8 mouse cellular contexts compared by ENCODE assay signal in the genomic region with DNA sequence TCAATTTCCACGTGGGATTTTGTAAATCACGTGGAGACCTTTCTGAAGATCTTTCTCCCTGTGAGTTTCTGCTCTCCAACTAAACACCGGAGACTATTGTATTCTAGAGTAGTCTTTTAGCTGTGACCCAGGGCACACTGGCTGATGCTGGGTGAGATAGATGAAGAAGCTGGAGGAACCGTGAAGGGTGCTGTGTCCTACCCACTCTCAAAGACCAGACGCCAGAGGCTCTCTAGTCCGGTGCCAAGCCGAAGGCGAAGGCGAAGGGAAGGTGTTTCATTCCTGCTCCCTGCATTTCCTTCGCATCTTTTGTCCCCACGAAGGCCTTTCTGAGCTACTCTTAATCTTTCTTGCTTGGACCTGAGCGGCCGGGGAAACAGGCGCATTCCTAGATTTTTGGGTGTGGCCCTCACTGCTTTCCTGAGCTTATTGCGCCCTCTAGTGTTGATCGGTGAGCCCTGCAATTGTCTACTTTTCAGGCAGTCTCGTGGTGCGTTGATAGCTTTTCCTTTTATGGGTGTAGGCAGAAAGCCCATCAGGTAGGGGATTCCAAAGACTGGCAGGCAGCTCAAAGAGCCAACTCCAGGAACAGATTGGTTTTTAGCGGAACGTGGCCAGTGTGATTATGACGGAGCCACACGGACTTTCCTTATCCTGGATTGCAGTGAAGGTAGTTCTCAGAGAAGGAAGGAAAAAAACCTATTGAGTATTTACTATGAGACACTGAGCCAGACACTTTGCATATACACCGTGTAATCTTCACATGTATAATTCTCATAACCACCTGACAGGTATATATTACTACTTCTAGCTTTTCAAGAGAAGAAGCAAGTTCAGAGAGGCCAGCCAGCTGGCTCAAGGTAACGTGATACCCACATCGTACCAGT. TPM values are rescaled to one million over a fixed set of nuclear protein-coding genes. Genes with fewer than 3 reads are reported as not detected.
DNase-seq lines count a peak whose midpoint lies in the region; ATAC-seq and TF ChIP-seq lines count a peak whose summit lies in the region.

No protein-coding gene starts in this region.

- H3K4me2 ChIP-seq in embryonic facial prominence, embryonic 14.5 days (ENCODE audit: low read depth, low read length): peak overlapping the region; percentile 43
- H3K4me2 ChIP-seq in kidney, embryonic 14.5 days (replicated peaks; ENCODE audit: low read depth, low read length): peak overlapping the region; percentile 39

- H3K4me1 ChIP-seq in bone marrow, adult 2 months (ENCODE audit: control insufficient read depth, insufficient read depth, low read length): no peaks in the 10 kb centered on the region; the same call in 1 of the 2 replicates
- H3K4me1 ChIP-seq in embryonic facial prominence, embryonic 14.5 days (ENCODE audit: control insufficient read depth, insufficient read depth, low read length): no peaks in the 10 kb centered on the region
- H3K4me1 ChIP-seq in heart, embryonic 10.5 days: peaks cover 48% of the 10 kb centered on the region
- H3K4me1 ChIP-seq in kidney, embryonic 14.5 days (ENCODE audit: control insufficient read depth, insufficient read depth, low read length): no peaks in the 10 kb centered on the region; the same call in 1 of the 2 replicates

- DNase-seq in A20 (ENCODE audit: low read depth, low spot score) (peak; percentile 69), liver (peak; percentile 70)
- DNase-seq in embryonic facial prominence, embryonic 14.5 days (ENCODE audit: low spot score): peak; percentile 90
- peak; percentile 93 for DNase-seq in heart, embryonic 10.5 days (ENCODE audit: low spot score)
- DNase-seq in monocyte, adult 2 months (ENCODE audit: low read depth in 1 of 2, low spot score in 2 of 2): peak; percentile 37 to 52
- peak; percentile 15 to 41 for DNase-seq in spleen, postnatal 14 days (ENCODE audit: low spot score in 2 of 2)

- H3K36me3 ChIP-seq in embryonic facial prominence, embryonic 14.5 days (ENCODE audit: control insufficient read depth, insufficient read depth, low read length): no peaks in the 10 kb centered on the region
- no peaks in the 10 kb centered on the region for H3K36me3 ChIP-seq in heart, embryonic 10.5 days
- H3K36me3 ChIP-seq in kidney, embryonic 14.5 days (ENCODE audit: control insufficient read depth, insufficient read depth, low read length): no peaks in the 10 kb centered on the region

- no peak overlapping the region for H3K27ac ChIP-seq in bone marrow, adult 2 months (ENCODE audit: control insufficient read depth, insufficient read depth, low read depth, low read length, poor library complexity)
- no peak overlapping the region for H3K27ac ChIP-seq in embryonic facial prominence, embryonic 14.5 days (replicated peaks; ENCODE audit: low read depth, low read length)
- H3K27ac ChIP-seq in heart, embryonic 10.5 days: peak overlapping the region; percentile 74
- no peak overlapping the region for H3K27ac ChIP-seq in kidney, embryonic 14.5 days (ENCODE audit: low read depth, low read length)

- no peaks in the 10 kb centered on the region for H3K9me3 ChIP-seq in embryonic facial prominence, embryonic 14.5 days (ENCODE audit: control insufficient read depth, low read length)
- no peaks in the 10 kb centered on the region for H3K9me3 ChIP-seq in heart, embryonic 10.5 days
- H3K9me3 ChIP-seq in kidney, embryonic 14.5 days (ENCODE audit: control insufficient read depth, low read length): no peaks in the 10 kb centered on the region

- H3K9ac ChIP-seq in embryonic facial prominence, embryonic 14.5 days (ENCODE audit: low read depth, low read length): no peak overlapping the region
- H3K9ac ChIP-seq in kidney, embryonic 14.5 days (ENCODE audit: low read depth, low read length): peak overlapping the region; percentile 40; the same call in 1 of the 2 replicates

- no peak overlapping the region for H3K4me3 ChIP-seq in bone marrow, adult 2 months (replicated peaks; ENCODE audit: control insufficient read depth, low read depth, low read length)
- peak overlapping the region; percentile 12; the same call in 1 of the 2 replicates for H3K4me3 ChIP-seq in embryonic facial prominence, embryonic 14.5 days (ENCODE audit: low read depth, low read length)
- H3K4me3 ChIP-seq in heart, embryonic 10.5 days: peak overlapping the region; percentile 46
- H3K4me3 ChIP-seq in kidney, embryonic 14.5 days (ENCODE audit: low read length): peak overlapping the region; percentile 10; the same call in 1 of the 2 replicates

- H3K27me3 ChIP-seq in embryonic facial prominence, embryonic 14.5 days (replicated peaks; ENCODE audit: control insufficient read depth, insufficient read depth, low read length): no peaks in the 10 kb centered on the region
- H3K27me3 ChIP-seq in heart, embryonic 10.5 days (ENCODE audit: insufficient read depth, poor library complexity, severe bottlenecking): no peaks in the 10 kb centered on the region
- H3K27me3 ChIP-seq in kidney, embryonic 14.5 days (ENCODE audit: control insufficient read depth, insufficient read depth, low read length): peaks cover 4% of the 10 kb centered on the region; the same call in 1 of the 2 replicates

- ATAC-seq in embryonic facial prominence, embryonic 14.5 days (ENCODE audit: low read depth): peak; percentile 74; the same call in 1 of the 2 replicates
- ATAC-seq in kidney, embryonic 14.5 days (ENCODE audit: low FRiP score, low TSS enrichment): peak; percentile 33

- peak; percentile 83 for TF ChIP-seq CTCF in bone marrow, adult 2 months (IDR thresholded peaks at IDR 0.05; ENCODE audit: control insufficient read depth, insufficient read depth, low read length)

- TF ChIP-seq POLR2A in bone marrow, adult 2 months (IDR thresholded peaks at IDR 0.05; ENCODE audit: borderline replicate concordance, control insufficient read depth, low read depth, low read length): no peak

- 18% methylated on average over 25 of the region's 25 CpGs for whole genome bisulfite sequencing in bone marrow, adult 2 months
- 13% methylated on average over 25 of the region's 25 CpGs for WGBS in embryonic facial prominence, embryonic 14.5 days
- WGBS in heart, embryonic 10.5 days: 15% methylated on average over 25 of the region's 25 CpGs
- WGBS in kidney, embryonic 14.5 days: 13% methylated on average over 25 of the region's 25 CpGs

RNA-seq across cellular contexts. Expression of a gene that starts 5.9 kb away (rescaled TPM):
- polyA plus RNA-seq in bone marrow, adult 2 months (2011; ENCODE audit: insufficient read depth, insufficient read length, low replicate concordance, missing spikeins): 4.3 and 5.8 TPM in 2 replicates
- polyA plus RNA-seq in embryonic facial prominence, embryonic 14.5 days (2014; fragmentation: Nextera tagmentation; extraction: Ambion mirVana): 27.4 and 29.4 TPM in 2 replicates
- 35.9 and 37.4 TPM in 2 replicates for polyA plus RNA-seq in heart, embryonic 10.5 days (2016; fragmentation: Nextera tagmentation; extraction: Ambion mirVana)
- 11.5 and 27.4 TPM in 2 replicates for polyA plus RNA-seq in kidney, embryonic 14.5 days (2014; fragmentation: Nextera tagmentation; extraction: Ambion mirVana)

RNA-seq across cellular contexts. Expression of a gene that starts 7.8 kb away (rescaled TPM):
- not detected in 2 replicates for polyA plus RNA-seq in bone marrow, adult 2 months (2011; ENCODE audit: insufficient read depth, insufficient read length, low replicate concordance, missing spikeins)
- polyA plus RNA-seq in embryonic facial prominence, embryonic 14.5 days (2014; fragmentation: Nextera tagmentation; extraction: Ambion mirVana): not detected in 2 replicates
- polyA plus RNA-seq in heart, embryonic 10.5 days (2016; fragmentation: Nextera tagmentation; extraction: Ambion mirVana): not detected in 2 replicates
- not detected in 2 replicates for polyA plus RNA-seq in kidney, embryonic 14.5 days (2014; fragmentation: Nextera tagmentation; extraction: Ambion mirVana)

Comparison
In these comparisons a context has a peak if more than half of its experiments do, and no peak if none do; other contexts are left out.
1. DNase-seq: peak in every context shown above with its lines; median percentile 93 in heart, embryonic 10.5 days; 90 in embryonic facial prominence, embryonic 14.5 days; 70 in liver; 69 in A20; 44 in monocyte, adult 2 months; 28 in spleen, postnatal 14 days.